Mouse (Mus musculus): ENCODE measurements around the gene Ssna1. TPM values are rescaled to one million over a fixed set of nuclear protein-coding genes. Genes with fewer than 3 reads are reported as not detected.

Ssna1 gene
- polyA plus RNA-seq, 2 experiments = 135 to 267 TPM

GRCm38 (mm10) chr2:25238106-25238505 lies 34.1 kb downstream of the Ssna1 start:
- DNase-seq (ENCODE audit: low spot score) (no peak), ATAC-seq (ENCODE audit: low FRiP score, low read depth) (no peak)
- no peak overlapping the region for H3K4me2 ChIP-seq (replicated peaks; ENCODE audit: low read depth, low read length, severe bottlenecking)
- TF ChIP-seq POLR2A (IDR thresholded peaks at IDR 0.05; ENCODE audit: borderline replicate concordance, extremely low read depth, insufficient read depth, insufficient read length) = no peak
- H3K36me3 ChIP-seq (ENCODE audit: control insufficient read depth, insufficient read depth, low read length) = no peaks in the 10 kb centered on the region
- no peaks in the 10 kb centered on the region for H3K9me3 ChIP-seq (ENCODE audit: control insufficient read depth, low read length)
- no peak overlapping the region for H3K27ac ChIP-seq (replicated peaks; ENCODE audit: low read depth, low read length)
- peaks cover 12% of the 10 kb centered on the region; the same call in 1 of the 2 replicates for H3K4me1 ChIP-seq (ENCODE audit: control insufficient read depth, insufficient read depth, low read length)
- no peak overlapping the region for H3K4me3 ChIP-seq (replicated peaks; ENCODE audit: low read length)
- H3K27me3 ChIP-seq (ENCODE audit: control insufficient read depth, insufficient read depth, low read length) = peaks cover 14% of the 10 kb centered on the region
- no peak overlapping the region for H3K9ac ChIP-seq (ENCODE audit: low read depth, low read length, severe bottlenecking)

- H3K4me3 ChIP-seq (replicated peaks; ENCODE audit: low read length) = no peak overlapping the region
- H3K36me3 ChIP-seq (ENCODE audit: control insufficient read depth, insufficient read depth, low read length) = no peaks in the 10 kb centered on the region
- WGBS = 53% methylated on average over 4 of the region's 4 CpGs
- no peak overlapping the region for H3K4me2 ChIP-seq (replicated peaks; ENCODE audit: low read depth, low read length, severe bottlenecking)
- no peak overlapping the region for H3K9ac ChIP-seq (ENCODE audit: low read depth, low read length, severe bottlenecking)
- H3K27ac ChIP-seq (replicated peaks; ENCODE audit: low read depth, low read length) = no peak overlapping the region
- H3K4me1 ChIP-seq (ENCODE audit: control insufficient read depth, insufficient read depth, low read length) = peaks cover 12% of the 10 kb centered on the region; the same call in 1 of the 2 replicates
- ATAC-seq (ENCODE audit: low FRiP score, low read depth) (no peak), DNase-seq (ENCODE audit: low spot score) (no peak)
- H3K27me3 ChIP-seq (ENCODE audit: control insufficient read depth, insufficient read depth, low read length) = peaks cover 8% of the 10 kb centered on the region
- no peak for TF ChIP-seq POLR2A (IDR thresholded peaks at IDR 0.05; ENCODE audit: borderline replicate concordance, extremely low read depth, insufficient read depth, insufficient read length)
- no peaks in the 10 kb centered on the region for H3K9me3 ChIP-seq (ENCODE audit: control insufficient read depth, low read length)
Observed at GRCm38 (mm10) chr2:25237522-25237921, 34.7 kb downstream of the Ssna1 start.

GRCm38 (mm10) chr2:25236614-25237013 lies 35.6 kb downstream of the Ssna1 start, which contains the start of gene Rnf224:
Rnf224 (minus strand) TSS chr2:25236787.
- Histone ChIP-seq H3K27me3 (ENCODE audit: control insufficient read depth, insufficient read depth, low read length) (peaks cover 6% of the 10 kb centered on the region), H3K9ac (ENCODE audit: low read depth, low read length, severe bottlenecking) (no peak within 1 kb of the TSS)

DNA sequence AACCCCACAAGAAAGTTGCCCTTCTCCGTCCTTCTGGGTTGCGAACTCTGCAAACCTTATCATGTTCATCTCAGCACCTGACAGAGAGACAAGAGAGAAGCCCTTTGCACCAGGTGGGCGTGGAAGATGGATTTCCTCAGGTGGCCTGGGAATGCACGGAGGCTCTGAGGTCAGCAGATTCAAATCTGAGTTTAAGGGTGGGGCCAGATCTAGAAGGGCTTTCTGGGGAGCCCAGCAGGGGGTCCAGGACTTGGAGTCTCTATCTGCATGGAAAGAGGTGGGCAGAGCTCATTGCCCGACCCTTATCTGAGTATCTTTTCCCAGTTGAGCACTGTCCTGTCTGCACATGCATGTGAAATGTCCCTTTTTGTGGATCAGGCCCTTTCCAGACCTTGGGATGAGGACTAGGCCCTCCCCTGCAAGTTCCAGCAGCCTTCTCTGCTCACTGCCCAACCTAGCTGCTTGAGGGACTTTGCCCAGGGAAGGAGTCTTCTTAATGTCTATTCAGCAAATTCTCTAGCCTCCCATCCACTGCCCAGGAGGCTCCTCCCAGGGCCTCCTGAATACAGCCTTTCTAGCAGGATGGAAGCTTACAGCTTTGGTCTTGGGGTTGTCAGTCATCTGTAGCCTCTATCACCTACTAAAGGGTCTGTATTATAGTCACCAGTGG lies 37.6 kb downstream of the Ssna1 start:
- H3K4me2 ChIP-seq (replicated peaks; ENCODE audit: low read depth, low read length, severe bottlenecking) = no peak overlapping the region
- no peak for TF ChIP-seq POLR2A (IDR thresholded peaks at IDR 0.05; ENCODE audit: borderline replicate concordance, extremely low read depth, insufficient read depth, insufficient read length)
- no peaks in the 10 kb centered on the region for H3K9me3 ChIP-seq (ENCODE audit: control insufficient read depth, low read length)
- 61% methylated on average over 5 of the region's 5 CpGs for WGBS
- H3K36me3 ChIP-seq (ENCODE audit: control insufficient read depth, insufficient read depth, low read length) = no peaks in the 10 kb centered on the region
- no peak for DNase-seq (ENCODE audit: low spot score)
- H3K27me3 ChIP-seq (ENCODE audit: control insufficient read depth, insufficient read depth, low read length) = no peaks in the 10 kb centered on the region
- H3K27ac ChIP-seq (replicated peaks; ENCODE audit: low read depth, low read length) = no peak overlapping the region
- H3K4me1 ChIP-seq (ENCODE audit: control insufficient read depth, insufficient read depth, low read length) = no peaks in the 10 kb centered on the region
- ATAC-seq (ENCODE audit: low FRiP score, low read depth) = no peak
- no peak overlapping the region for H3K4me3 ChIP-seq (replicated peaks; ENCODE audit: low read length)
- H3K9ac ChIP-seq (ENCODE audit: low read depth, low read length, severe bottlenecking) = no peak overlapping the region

More at GRCm38 (mm10) chr2:25236614-25237013, 35.6 kb downstream of the Ssna1 start, which contains the start of gene Rnf224:
- DNase-seq (ENCODE audit: low spot score) (no peak), ATAC-seq (ENCODE audit: low FRiP score, low read depth) (no peak)
- Histone ChIP-seq H3K4me1 (ENCODE audit: control insufficient read depth, insufficient read depth, low read length) (peaks cover 12% of the 10 kb centered on the region; the same call in 1 of the 2 replicates), H3K36me3 (ENCODE audit: control insufficient read depth, insufficient read depth, low read length) (no peaks in the 10 kb centered on the region), H3K4me2 (replicated peaks; ENCODE audit: low read depth, low read length, severe bottlenecking) (no peak within 1 kb of the TSS), H3K27ac (replicated peaks; ENCODE audit: low read depth, low read length) (no peak within 1 kb of the TSS), H3K9me3 (ENCODE audit: control insufficient read depth, low read length) (no peaks in the 10 kb centered on the region), H3K4me3 (replicated peaks; ENCODE audit: low read length) (no peak within 1 kb of the TSS)
- WGBS = 37% methylated on average over 8 of the region's 8 CpGs
- TF ChIP-seq POLR2A (IDR thresholded peaks at IDR 0.05; ENCODE audit: borderline replicate concordance, extremely low read depth, insufficient read depth, insufficient read length) = no peak

DNA sequence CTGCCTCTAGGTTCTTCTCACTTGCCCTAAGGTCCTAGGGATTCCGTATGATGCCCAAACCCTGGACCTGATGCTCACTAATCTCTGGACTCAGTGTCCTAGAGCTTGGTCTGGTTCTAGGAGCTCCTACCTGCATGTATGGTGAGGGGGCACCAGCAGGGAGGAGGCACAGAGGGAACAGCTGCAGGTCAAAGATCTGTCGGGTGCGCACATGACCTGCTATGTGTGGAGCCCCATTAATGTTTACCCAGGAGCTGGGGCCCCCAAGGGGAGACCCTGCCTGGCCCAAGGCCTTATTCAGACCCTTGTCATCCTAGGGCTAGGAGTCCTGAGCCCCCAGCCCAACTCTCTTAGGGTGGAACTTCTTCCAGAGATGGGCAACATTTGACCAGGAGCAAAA lies 38.2 kb downstream of the Ssna1 start, which contains the start of gene Slc34a3:
Gene Slc34a3 (minus strand): TSS at position 315 of the 400 bp plus-strand sequence.
- Histone ChIP-seq H3K9ac (ENCODE audit: low read depth, low read length, severe bottlenecking) (no peak within 1 kb of the TSS), H3K4me2 (replicated peaks; ENCODE audit: low read depth, low read length, severe bottlenecking) (no peak within 1 kb of the TSS), H3K36me3 (ENCODE audit: control insufficient read depth, insufficient read depth, low read length) (no peaks in the 10 kb centered on the region), H3K27ac (replicated peaks; ENCODE audit: low read depth, low read length) (no peak within 1 kb of the TSS), H3K4me1 (ENCODE audit: control insufficient read depth, insufficient read depth, low read length) (no peaks in the 10 kb centered on the region), H3K4me3 (replicated peaks; ENCODE audit: low read length) (no peak within 1 kb of the TSS), H3K9me3 (ENCODE audit: control insufficient read depth, low read length) (no peaks in the 10 kb centered on the region), H3K27me3 (ENCODE audit: control insufficient read depth, insufficient read depth, low read length) (no peaks in the 10 kb centered on the region)
- TF ChIP-seq POLR2A (IDR thresholded peaks at IDR 0.05; ENCODE audit: borderline replicate concordance, extremely low read depth, insufficient read depth, insufficient read length) = no peak
- ATAC-seq (ENCODE audit: low FRiP score, low read depth) (no peak), DNase-seq (ENCODE audit: low spot score) (no peak)
- WGBS = 95% methylated on average over 3 of the region's 3 CpGs

Measured in limb, embryonic 14.5 days (tissue).